Mouse (Mus musculus): ENCODE measurements around the gene Nup107.

GRCm38 (mm10) chr10:117803870-117804850 is 11.7 kb upstream of the Nup107 start:
- TF ChIP-seq GATA1 (IDR thresholded peaks at IDR 0.05; ENCODE audit: low read length) = no peak
- TF ChIP-seq TAL1 (IDR thresholded peaks at IDR 0.05; ENCODE audit: low read length) = no peak

Data from erythroblast, embryonic 14.5 days (primary cell).